Mouse (Mus musculus) liver, embryonic 14.5 days (tissue): ENCODE measurements around the gene Dnajb14. TPM values are rescaled to one million over a fixed set of nuclear protein-coding genes. Genes with fewer than 3 reads are reported as not detected.
A peak's percentile ranks its signal among the peaks of the same experiment; 100 is the strongest.

Experiments
- ATAC-seq: fragments of 200-750 bp; cut with Nextera tagmentation; 2 replicates; pipeline ENCODE4 v1.8.0; 2017; ENCODE audit warnings: moderate number of reproducible peaks, mild to moderate bottlenecking, moderate library complexity; ENCODE audit not compliant: insufficient read depth
- DNase-seq, 3 experiments: peaks; one replicate each; pipeline ENCODE4 v3.0.0-alpha.2; 2012 to 2013; ENCODE audit warnings: low read depth in 3 of 3, low spot score in 3 of 3
- H3K27ac ChIP-seq: fragments of 300-500 bp; sonication (generic); 2 replicates; pipeline ENCODE4 v1.5.1; 2014; ENCODE audit warnings: moderate library complexity, mild to moderate bottlenecking, control low read depth, inconsistent platforms
- H3K27me3 ChIP-seq: fragments of 300-500 bp; sonication (generic); 2 replicates; pipeline ENCODE4 v1.6.1; 2014; ENCODE audit warnings: mild to moderate bottlenecking, low read length, moderate library complexity; ENCODE audit not compliant: control insufficient read depth, insufficient read depth
- H3K36me3 ChIP-seq: fragments of 300-500 bp; sonication (generic); replicated peaks from 2 replicates; pipeline ENCODE4 v1.6.1; 2014; ENCODE audit warnings: low read depth; ENCODE audit not compliant: control insufficient read depth, insufficient read depth
- H3K4me1 ChIP-seq, 2 experiments: fragments of 200-500 bp in 1 of 2; fragments of 300-500 bp in 1 of 2; sonication (generic) in 1 of 2; replicated peaks; 2 replicates each; pipeline ENCODE4 v1.6.1; 2012 to 2014; ENCODE audit warnings: antibody characterized with exemption in 1 of 2, inconsistent platforms in 1 of 2, low read length in 1 of 2; ENCODE audit not compliant: control insufficient read depth in 2 of 2, insufficient read depth in 2 of 2
- H3K4me2 ChIP-seq: fragments of 300-500 bp; sonication (generic); 2 replicates; pipeline ENCODE4 v1.6.1; 2014; ENCODE audit warnings: low read depth, mild to moderate bottlenecking, control low read depth, moderate library complexity
- H3K4me3 ChIP-seq, 2 experiments: fragments of 200-500 bp in 1 of 2; fragments of 300-500 bp in 1 of 2; sonication (generic) in 1 of 2; 2 replicates each; pipeline ENCODE4 v1.5.1; 2012 to 2014; ENCODE audit warnings: low read depth in 2 of 2, low read length in 2 of 2, mild to moderate bottlenecking in 2 of 2, control low read depth in 1 of 2, inconsistent platforms in 1 of 2, moderate library complexity in 1 of 2; ENCODE audit not compliant: insufficient read depth in 1 of 2
- H3K9ac ChIP-seq: fragments of 300-500 bp; sonication (generic); replicated peaks from 2 replicates; pipeline ENCODE4 v1.6.1; 2014; ENCODE audit warnings: mild to moderate bottlenecking, control low read depth, moderate library complexity
- H3K9me3 ChIP-seq: fragments of 300-500 bp; sonication (generic); 2 replicates; pipeline ENCODE4 v1.6.1; 2016; ENCODE audit warnings: low read length, mixed read lengths; ENCODE audit not compliant: control insufficient read depth
- CTCF ChIP-seq: IDR thresholded peaks from 2 replicates; pipeline ENCODE4 v1.5.1; 2016; ENCODE audit warnings: antibody characterized with exemption, low read depth, control low read depth
- EP300 ChIP-seq: IDR thresholded peaks from 2 replicates; pipeline ENCODE4 v1.6.1; 2016; ENCODE audit warnings: antibody characterized with exemption, low read depth
- WGBS: fragments of 180-500 bp; shearing (Covaris S2); extraction: QIAGEN DNeasy Blood & Tissue Kit; methylation state at CpG from one replicate; pipeline ENCODE4 v1.1.7; 2014; ENCODE audit not compliant: insufficient replicate concordance; 5-methylcytosine and 5-hydroxymethylcytosine counted together
- polyA plus RNA-seq, 2 experiments: library from polyadenylated mRNA; depleted of rRNA in 1 of 2; stranded (reverse) in 1 of 2; unstranded in 1 of 2; fragments of >200 nt; fragmentation: Nextera tagmentation in 1 of 2; extraction: Ambion mirVana in 1 of 2; gene quantifications; 2 replicates each; pipeline versions ENCODE4 v1.2.1 to v1.2.3; 2012 to 2014

Gene Dnajb14
- polyA plus RNA-seq, 2 experiments: 1.5 to 3.7 TPM

- TF ChIP-seq CTCF (no peak), EP300 (no peak)
- Histone ChIP-seq H3K4me1 (peaks cover 74 to 78% of the 10 kb centered on the region in 2 experiments), H3K4me2 (peak overlapping the region; percentile 54), H3K4me3 (no peak overlapping the region), H3K9me3 (no peaks in the 10 kb centered on the region), H3K27ac (peak overlapping the region; percentile 74), H3K27me3 (no peaks in the 10 kb centered on the region), H3K9ac (peak overlapping the region; percentile 20; the same call in 1 of the 2 replicates), H3K36me3 (peaks cover 2% of the 10 kb centered on the region; the same call in 1 of the 2 replicates)
- ATAC-seq (peak; percentile 50), DNase-seq (peak in 1 of 3 experiments; percentile 58)
- 21% methylated on average over 4 of the region's 4 CpGs for WGBS
Observed at GRCm38 (mm10) chr3:137952225-137952913, 84.9 kb downstream of the Dnajb14 start.

GRCm38 (mm10) chr3:137952914-137953880 is 85.7 kb downstream of the Dnajb14 start:
- peaks cover 79 to 82% of the 10 kb centered on the region in 2 experiments for H3K4me1 ChIP-seq
- no peak; the same call in 1 of the 2 replicates for TF ChIP-seq EP300
- TF ChIP-seq CTCF: no peak
- H3K36me3 ChIP-seq: peaks cover 2% of the 10 kb centered on the region; the same call in 1 of the 2 replicates
- H3K4me2 ChIP-seq: peak overlapping the region; percentile 54
- peak; percentile 38; the same call in 1 of the 2 replicates for ATAC-seq
- H3K27me3 ChIP-seq: no peaks in the 10 kb centered on the region
- peak overlapping the region; percentile 74 for H3K27ac ChIP-seq
- H3K4me3 ChIP-seq: no peak overlapping the region; a peak in 1 of 4 replicates
- DNase-seq: peak in 2 of 3 experiments; percentile 57 to 66
- H3K9ac ChIP-seq: no peak overlapping the region; the same call in 1 of the 2 replicates
- WGBS: 6% methylated on average over 14 of the region's 14 CpGs
- H3K9me3 ChIP-seq: no peaks in the 10 kb centered on the region

- Histone ChIP-seq H3K4me3 (no peak overlapping the region), H3K27me3 (no peaks in the 10 kb centered on the region), H3K9me3 (no peaks in the 10 kb centered on the region), H3K4me1 (peaks cover 81 to 82% of the 10 kb centered on the region in 2 experiments), H3K9ac (no peak overlapping the region), H3K4me2 (no peak overlapping the region), H3K36me3 (no peaks in the 10 kb centered on the region; the same call in 1 of the 2 replicates), H3K27ac (peak overlapping the region; percentile 63)
- ATAC-seq (no peak), DNase-seq (no peak)
- 55% methylated on average over 23 of the region's 23 CpGs for WGBS
- TF ChIP-seq CTCF: no peak
- no peak for TF ChIP-seq EP300
Observed at GRCm38 (mm10) chr3:137954256-137954916, 86.9 kb downstream of the Dnajb14 start.

- peak overlapping the region; percentile 25 to 35 for H3K4me3 ChIP-seq
- 10% methylated on average over 16 of the region's 16 CpGs for WGBS
- ATAC-seq (no peak), DNase-seq (no peak)
- no peaks in the 10 kb centered on the region for H3K9me3 ChIP-seq
- peak overlapping the region; percentile 22 for H3K27ac ChIP-seq
- peak overlapping the region; percentile 62 for H3K4me2 ChIP-seq
- peak overlapping the region; percentile 24 for H3K9ac ChIP-seq
- peaks cover 3% of the 10 kb centered on the region; the same call in 1 of the 2 replicates for H3K36me3 ChIP-seq
- H3K27me3 ChIP-seq: no peaks in the 10 kb centered on the region
- H3K4me1 ChIP-seq: peaks cover 70 to 72% of the 10 kb centered on the region in 2 experiments
- no peak for TF ChIP-seq CTCF
- TF ChIP-seq EP300: no peak
Observed at GRCm38 (mm10) chr3:137955560-137956081, 88.1 kb downstream of the Dnajb14 start.
